Mouse (Mus musculus): ENCODE results near the gene Drc3.

The Drc3 gene

GRCm38 (mm10) chr11:60338291-60338690 lies 14.8 kb upstream of the Drc3 start:
- peak; percentile 29 for DNase-seq (ENCODE audit: low read depth)

- no peak for DNase-seq (ENCODE audit: low read depth)
Measured at GRCm38 (mm10) chr11:60339361-60339760, 13.8 kb upstream of the Drc3 start.

DNA sequence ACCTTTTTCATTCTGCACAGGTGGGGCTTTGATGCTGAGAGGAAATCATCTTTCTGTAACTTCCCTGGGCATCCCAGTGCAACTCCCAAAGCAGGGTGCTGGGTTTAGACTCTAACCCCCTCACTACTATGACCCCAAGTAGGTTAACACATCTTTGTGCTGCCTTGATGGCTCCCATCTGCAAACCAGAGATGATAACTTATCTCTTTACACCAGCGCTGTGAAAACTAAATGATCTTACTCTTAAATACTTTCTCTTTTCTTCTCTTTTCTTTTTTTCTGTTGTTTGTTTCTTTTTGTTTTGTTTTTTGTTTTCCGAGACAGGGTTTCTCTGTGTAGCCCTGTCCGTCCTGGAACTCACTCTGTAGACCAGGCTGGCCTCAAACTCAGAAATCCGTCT lies 7.3 kb upstream of the Drc3 start:
- no peak for DNase-seq (ENCODE audit: low read depth)

DNA sequence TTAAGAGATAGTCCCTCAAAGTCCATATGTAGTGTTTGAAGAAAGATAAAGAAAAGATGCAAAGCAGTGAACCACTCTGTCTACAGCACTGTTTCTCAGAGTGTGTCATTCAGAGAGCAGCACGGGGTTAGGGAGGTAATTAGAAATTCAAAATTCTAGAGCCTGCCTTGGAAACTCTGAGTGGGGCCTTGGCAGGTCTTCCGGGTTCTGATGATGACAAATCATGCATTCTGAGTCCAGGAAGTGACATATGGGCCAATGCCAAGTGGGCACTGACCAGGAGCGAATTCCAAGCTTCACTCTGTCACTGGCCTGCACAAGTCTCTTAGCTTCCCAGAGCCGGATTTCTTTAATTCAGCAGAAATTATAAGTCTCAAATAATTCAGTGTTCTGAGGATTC lies 6.6 kb upstream of the Drc3 start:
- DNase-seq (ENCODE audit: low read depth) = no peak

- no peak for DNase-seq (ENCODE audit: low read depth)
Measured at GRCm38 (mm10) chr11:60351388-60351787, 1.7 kb upstream of the Drc3 start.

- no peak for DNase-seq (ENCODE audit: low read depth)
Measured at GRCm38 (mm10) chr11:60351925-60352371, 1.2 kb upstream of the Drc3 start.

GRCm38 (mm10) chr11:60355952-60356351 lies 2.8 kb downstream of the Drc3 start:
- no peak for DNase-seq (ENCODE audit: low read depth)

DNA sequence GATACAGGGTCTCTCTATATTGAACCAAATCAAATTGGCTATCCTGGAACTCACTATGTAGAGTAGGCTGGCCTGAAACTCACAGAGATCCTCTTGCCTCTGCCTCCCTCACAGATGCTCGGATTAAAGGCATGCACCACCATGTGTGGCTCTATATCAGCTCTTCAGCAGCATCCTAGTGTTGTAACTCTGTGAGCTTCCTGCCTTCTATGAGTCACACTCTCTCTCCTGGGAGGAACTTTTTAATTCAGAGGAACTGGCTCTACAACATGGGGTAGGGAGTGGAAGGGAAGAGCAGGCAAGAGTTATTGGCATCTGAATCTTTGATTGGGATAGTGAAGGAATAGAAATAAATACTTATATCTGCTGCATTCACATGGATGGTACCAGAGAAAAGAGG lies 4.0 kb downstream of the Drc3 start:
- DNase-seq (ENCODE audit: low read depth) = no peak

- no peak for DNase-seq (ENCODE audit: low read depth)
Measured at GRCm38 (mm10) chr11:60358548-60358947, 5.4 kb downstream of the Drc3 start.

GRCm38 (mm10) chr11:60359138-60359537 lies 6.0 kb downstream of the Drc3 start:
- no peak for DNase-seq (ENCODE audit: low read depth)

DNA sequence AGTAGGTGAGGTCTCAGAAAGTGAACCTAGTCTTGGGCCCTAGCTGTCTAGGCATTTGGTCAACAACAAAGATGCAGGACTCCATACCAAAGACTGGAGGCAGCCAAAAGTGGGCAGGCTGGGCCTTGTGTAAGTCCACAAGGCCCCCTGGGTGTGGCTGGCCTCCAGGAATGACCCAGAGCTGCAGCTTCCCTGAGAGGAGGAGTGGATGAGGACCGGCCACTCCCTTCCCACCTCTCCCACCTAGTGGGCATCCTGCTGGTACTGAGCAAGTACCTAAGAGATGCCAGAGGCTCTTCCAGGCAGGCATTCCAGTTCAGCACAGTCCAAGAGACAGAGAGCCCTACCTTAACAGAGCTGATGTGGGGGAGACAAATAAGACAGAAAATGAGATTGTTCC lies 6.8 kb downstream of the Drc3 start:
- DNase-seq (ENCODE audit: low read depth) = no peak

DNA sequence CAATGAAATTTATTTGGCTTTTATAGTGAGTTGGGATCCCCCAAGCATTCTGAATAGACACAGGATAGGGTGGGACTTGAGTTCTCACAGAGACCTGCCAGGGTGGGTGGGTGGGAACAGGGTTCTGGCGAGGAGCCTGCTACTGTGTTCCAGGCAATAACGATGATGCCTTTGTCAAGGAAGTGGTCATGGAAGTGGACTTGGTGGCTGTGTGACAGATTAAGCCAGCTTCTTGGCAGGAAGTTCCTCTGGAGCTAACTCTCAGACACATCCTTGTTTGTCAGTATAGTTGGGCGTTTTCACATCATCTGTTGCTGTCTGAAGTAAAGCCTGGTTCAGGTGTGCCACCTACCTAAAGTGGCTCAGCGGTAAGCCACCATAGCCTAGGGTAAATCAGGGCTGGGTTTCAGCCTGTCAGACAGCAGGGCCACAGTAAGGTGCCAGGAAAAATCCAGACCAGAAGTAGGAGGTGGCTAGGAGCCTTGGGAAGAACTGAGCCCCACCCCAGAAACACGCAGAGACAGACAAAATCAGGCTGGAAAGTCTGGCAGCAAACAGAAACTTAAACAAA lies 7.6 kb downstream of the Drc3 start:
- no peak for DNase-seq (ENCODE audit: low read depth)

DNA sequence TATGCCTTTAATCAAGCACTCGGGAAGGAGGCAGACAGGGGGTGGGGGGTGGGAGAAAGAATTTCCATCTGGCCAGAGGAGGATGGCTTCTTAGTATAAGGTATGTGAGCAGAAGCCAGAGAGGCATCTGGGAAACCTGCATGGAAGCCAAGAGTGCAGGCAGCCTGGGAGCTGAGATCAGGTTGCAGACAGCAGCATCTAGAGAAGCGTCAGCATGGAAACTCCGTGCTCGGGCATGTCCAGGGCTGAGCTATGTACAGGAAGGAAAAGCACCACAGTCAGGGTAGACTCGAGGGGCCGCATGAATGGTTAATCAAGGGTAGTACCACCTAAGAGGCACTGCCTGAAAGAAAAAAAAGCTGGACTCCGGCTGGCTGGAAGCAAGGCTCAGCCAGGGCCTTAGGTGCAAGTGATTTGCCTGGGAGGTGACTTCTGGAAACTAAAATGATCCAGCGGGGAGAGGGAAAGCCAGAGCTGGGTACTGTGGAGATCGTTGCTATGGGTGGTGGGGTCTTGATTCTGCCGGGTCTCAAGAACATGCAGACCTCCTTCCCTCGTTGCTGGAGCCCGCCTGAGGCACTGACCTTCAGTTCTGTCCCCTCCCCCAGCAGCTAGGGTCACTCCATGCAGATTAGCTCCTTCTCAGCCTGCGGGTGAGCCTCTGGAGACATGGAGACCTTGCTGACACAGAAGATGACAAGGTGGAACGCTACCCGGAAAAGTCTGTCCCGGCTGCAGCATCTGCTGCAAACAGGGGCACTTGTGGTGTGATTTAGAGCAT lies 13.3 kb downstream of the Drc3 start:
- DNase-seq (ENCODE audit: low read depth) = no peak

GRCm38 (mm10) chr11:60367256-60367655 lies 14.1 kb downstream of the Drc3 start:
- no peak for DNase-seq (ENCODE audit: low read depth)

DNA sequence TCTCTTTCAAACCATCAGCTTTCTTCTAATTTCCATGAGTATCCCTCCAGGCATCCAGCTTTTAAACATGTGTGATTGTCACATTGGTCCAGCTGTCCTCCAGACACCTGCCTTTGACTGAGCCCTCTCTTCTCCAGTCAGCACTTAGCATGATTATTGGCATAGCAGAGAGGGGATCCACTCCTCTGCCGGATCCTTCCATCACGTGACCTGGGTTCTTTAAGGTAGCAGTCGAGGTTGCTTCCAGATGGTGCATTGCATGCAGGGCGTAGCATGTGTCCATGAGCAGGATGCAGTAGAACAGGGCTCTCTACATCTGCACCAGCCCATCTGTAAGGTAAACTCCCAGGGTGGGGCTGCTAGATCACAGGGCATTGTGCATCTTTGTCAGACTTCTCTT lies 15.8 kb downstream of the Drc3 start:
- no peak for DNase-seq (ENCODE audit: low read depth)

GRCm38 (mm10) chr11:60369448-60369847 lies 16.3 kb downstream of the Drc3 start:
- DNase-seq (ENCODE audit: low read depth) = no peak

- no peak for DNase-seq (ENCODE audit: low read depth)
Measured at GRCm38 (mm10) chr11:60370431-60370830, 17.3 kb downstream of the Drc3 start.

DNA sequence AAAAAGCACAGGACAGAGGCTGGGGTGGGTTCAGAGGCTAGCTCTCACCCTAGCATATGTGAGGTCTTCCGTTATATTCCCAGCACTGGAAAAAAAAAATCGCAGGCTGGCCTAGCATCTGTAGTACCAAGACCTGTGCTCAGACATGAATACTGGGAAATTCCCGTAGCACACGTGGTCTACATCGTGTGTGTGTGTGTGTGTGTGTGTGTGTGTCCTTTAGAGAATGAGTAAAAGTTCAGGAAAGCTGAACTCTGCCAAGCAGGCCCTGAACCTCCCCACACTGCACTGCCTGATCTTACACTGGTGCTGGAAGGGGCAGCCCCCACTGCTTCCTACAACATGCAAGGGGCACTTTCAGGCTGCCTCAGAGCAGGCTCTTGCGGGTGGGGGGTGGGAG lies 21.4 kb downstream of the Drc3 start:
- no peak for DNase-seq (ENCODE audit: low read depth)

DNA sequence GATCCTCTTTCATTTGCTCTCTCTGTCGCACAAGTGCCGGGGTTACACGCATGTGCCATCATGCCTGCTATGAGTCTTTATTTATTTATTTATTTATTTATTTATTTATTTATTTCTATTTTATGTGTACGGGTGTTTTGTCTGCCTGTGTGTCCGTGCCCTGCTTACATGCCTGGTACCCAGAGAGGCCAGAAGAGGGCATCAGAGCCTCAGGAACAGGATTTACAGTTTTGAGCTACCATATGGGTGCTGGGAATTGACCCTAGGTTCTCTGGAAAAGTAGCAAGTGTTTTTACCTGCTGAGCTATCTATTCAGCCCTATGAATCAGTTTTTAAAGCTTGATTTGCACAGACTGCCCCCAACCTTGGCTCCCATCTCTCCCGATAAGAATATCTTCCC lies 30.4 kb downstream of the Drc3 start:
- DNase-seq (ENCODE audit: low read depth) = no peak

- DNase-seq (ENCODE audit: low read depth) = no peak
Measured at GRCm38 (mm10) chr11:60384762-60385421, 31.8 kb downstream of the Drc3 start.

GRCm38 (mm10) chr11:60385946-60386345 lies 32.8 kb downstream of the Drc3 start:
- no peak for DNase-seq (ENCODE audit: low read depth)

GRCm38 (mm10) chr11:60387944-60388343 lies 34.8 kb downstream of the Drc3 start:
- no peak for DNase-seq (ENCODE audit: low read depth)

DNA sequence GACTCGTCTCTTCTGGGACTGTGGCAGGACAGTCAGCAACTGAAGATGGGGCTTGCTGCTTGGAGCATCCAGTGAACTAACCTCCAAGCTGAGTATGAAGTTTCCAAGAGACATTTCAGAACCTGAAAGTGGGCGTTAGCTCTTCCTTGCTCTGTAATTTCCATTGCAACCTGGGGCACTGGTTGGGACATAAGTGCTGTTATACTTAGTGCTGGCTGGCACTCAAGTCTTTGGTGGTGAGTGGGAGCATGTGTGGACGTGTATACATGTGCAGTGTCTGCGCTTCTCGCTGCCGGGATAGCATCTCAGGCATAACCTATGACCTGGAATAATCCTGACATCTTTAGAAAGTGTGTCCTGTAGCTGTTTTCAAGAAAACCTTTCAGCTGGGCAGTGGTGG lies 38.2 kb downstream of the Drc3 start:
- no peak for DNase-seq (ENCODE audit: low read depth)
